Mouse (Mus musculus): Measurements from ENCODE around the gene Zzz3. TPM values are rescaled to one million over a fixed set of nuclear protein-coding genes. Genes with fewer than 3 reads are reported as not detected.

The Zzz3 gene
- polyA plus RNA-seq, 2 experiments = 7.8 to 17.0 TPM

- peak in 2 of 3 experiments; percentile 25 to 54 for DNase-seq (ENCODE audit: low read depth in 3 of 3, low spot score in 3 of 3)
- no peaks in the 10 kb centered on the region for H3K36me3 ChIP-seq (replicated peaks; ENCODE audit: control insufficient read depth, insufficient read depth, low read depth)
- 51% methylated on average over 15 of the region's 15 CpGs for WGBS (ENCODE audit: insufficient replicate concordance)
These were observed 79.5 kb downstream of the Zzz3 start for GRCm38 (mm10) chr3:152474582-152475277.

GRCm38 (mm10) chr3:152475278-152475669 is 80.0 kb downstream of the Zzz3 start:
- Histone ChIP-seq H3K9ac (replicated peaks) (no peak overlapping the region), H3K9me3 (ENCODE audit: control insufficient read depth, low read length) (no peaks in the 10 kb centered on the region), H3K27me3 (ENCODE audit: control insufficient read depth, insufficient read depth, low read length) (no peaks in the 10 kb centered on the region), H3K27ac (no peak overlapping the region), H3K4me2 (ENCODE audit: low read depth) (no peak overlapping the region), H3K4me1 (replicated peaks; ENCODE audit: control insufficient read depth in 2 of 2, insufficient read depth in 2 of 2, low read length in 1 of 2) (peaks cover 5 to 10% of the 10 kb centered on the region in 2 experiments), H3K36me3 (replicated peaks; ENCODE audit: control insufficient read depth, insufficient read depth, low read depth) (no peaks in the 10 kb centered on the region), H3K4me3 (ENCODE audit: insufficient read depth in 1 of 2, low read depth in 2 of 2, low read length in 2 of 2) (no peak overlapping the region)
- WGBS (ENCODE audit: insufficient replicate concordance) = 71% methylated on average over 1 of the region's 1 CpGs
- DNase-seq (ENCODE audit: low read depth in 3 of 3, low spot score in 3 of 3) (no peak), ATAC-seq (ENCODE audit: insufficient read depth) (no peak)
- no peak for TF ChIP-seq EP300 (IDR thresholded peaks at IDR 0.05; ENCODE audit: low read depth)
- no peak for TF ChIP-seq CTCF (IDR thresholded peaks at IDR 0.05; ENCODE audit: low read depth)

More at GRCm38 (mm10) chr3:152474582-152475277, 79.5 kb downstream of the Zzz3 start:
- H3K27me3 ChIP-seq (ENCODE audit: control insufficient read depth, insufficient read depth, low read length) = no peaks in the 10 kb centered on the region
- H3K4me2 ChIP-seq (ENCODE audit: low read depth) = no peak overlapping the region
- H3K4me1 ChIP-seq (replicated peaks; ENCODE audit: control insufficient read depth in 2 of 2, insufficient read depth in 2 of 2, low read length in 1 of 2) = peaks cover 5 to 10% of the 10 kb centered on the region in 2 experiments
- no peak overlapping the region for H3K9ac ChIP-seq (replicated peaks)
- no peak for ATAC-seq (ENCODE audit: insufficient read depth)
- no peaks in the 10 kb centered on the region for H3K9me3 ChIP-seq (ENCODE audit: control insufficient read depth, low read length)
- TF ChIP-seq CTCF (IDR thresholded peaks at IDR 0.05; ENCODE audit: low read depth) (peak; percentile 88), EP300 (IDR thresholded peaks at IDR 0.05; ENCODE audit: low read depth) (no peak)
- H3K27ac ChIP-seq = no peak overlapping the region
- no peak overlapping the region for H3K4me3 ChIP-seq (ENCODE audit: insufficient read depth in 1 of 2, low read depth in 2 of 2, low read length in 2 of 2)

- Histone ChIP-seq H3K36me3 (replicated peaks; ENCODE audit: control insufficient read depth, insufficient read depth, low read depth) (no peaks in the 10 kb centered on the region), H3K27me3 (ENCODE audit: control insufficient read depth, insufficient read depth, low read length) (no peaks in the 10 kb centered on the region), H3K4me2 (ENCODE audit: low read depth) (no peak overlapping the region), H3K4me3 (ENCODE audit: insufficient read depth in 1 of 2, low read depth in 2 of 2, low read length in 2 of 2) (no peak overlapping the region), H3K9ac (replicated peaks) (no peak overlapping the region), H3K9me3 (ENCODE audit: control insufficient read depth, low read length) (no peaks in the 10 kb centered on the region), H3K27ac (no peak overlapping the region), H3K4me1 (replicated peaks; ENCODE audit: control insufficient read depth in 2 of 2, insufficient read depth in 2 of 2, low read length in 1 of 2) (peaks cover 5 to 10% of the 10 kb centered on the region in 2 experiments)
- WGBS (ENCODE audit: insufficient replicate concordance) = 71% methylated on average over 3 of the region's 3 CpGs
- TF ChIP-seq CTCF (IDR thresholded peaks at IDR 0.05; ENCODE audit: low read depth) (no peak), EP300 (IDR thresholded peaks at IDR 0.05; ENCODE audit: low read depth) (no peak)
- no peak for ATAC-seq (ENCODE audit: insufficient read depth)
- DNase-seq (ENCODE audit: low read depth in 3 of 3, low spot score in 3 of 3) = no peak
These were observed 80.6 kb downstream of the Zzz3 start for GRCm38 (mm10) chr3:152475894-152476293.

GRCm38 (mm10) chr3:152477796-152478527 is 82.7 kb downstream of the Zzz3 start:
- WGBS (ENCODE audit: insufficient replicate concordance) = 4% methylated on average over 23 of the region's 23 CpGs
- Histone ChIP-seq H3K9me3 (ENCODE audit: control insufficient read depth, low read length) (no peaks in the 10 kb centered on the region), H3K4me3 (ENCODE audit: insufficient read depth in 1 of 2, low read depth in 2 of 2, low read length in 2 of 2) (peak overlapping the region; percentile 55 to 70), H3K9ac (replicated peaks) (peak overlapping the region; percentile 47), H3K36me3 (replicated peaks; ENCODE audit: control insufficient read depth, insufficient read depth, low read depth) (no peaks in the 10 kb centered on the region), H3K27ac (peak overlapping the region; percentile 72), H3K4me2 (ENCODE audit: low read depth) (peak overlapping the region; percentile 86), H3K4me1 (replicated peaks; ENCODE audit: control insufficient read depth in 2 of 2, insufficient read depth in 2 of 2, low read length in 1 of 2) (peaks cover 5 to 10% of the 10 kb centered on the region in 2 experiments), H3K27me3 (ENCODE audit: control insufficient read depth, insufficient read depth, low read length) (no peaks in the 10 kb centered on the region)
- DNase-seq (ENCODE audit: low read depth in 3 of 3, low spot score in 3 of 3) (peak in 2 of 3 experiments; percentile 47 to 63), ATAC-seq (ENCODE audit: insufficient read depth) (peak; percentile 71)
- TF ChIP-seq EP300 (IDR thresholded peaks at IDR 0.05; ENCODE audit: low read depth) = no peak
- peak; percentile 90 for TF ChIP-seq CTCF (IDR thresholded peaks at IDR 0.05; ENCODE audit: low read depth)
